ENCODE assay signal across 1 mouse cellular context in genomic region chr17:34285371-34285770, GRCm38 (mm10).
TF ChIP-seq lines count a peak whose summit lies in the region.

No protein-coding gene starts in this region.

TF ChIP-seq in CH12.LX, 34 proteins besides CTCF, POLR2A, EP300 and RAD21 (continued from another document):
- TF ChIP-seq MXI1 (IDR thresholded peaks at IDR 0.05; ENCODE audit: low read depth, low read length) (no peak), MYC (IDR thresholded peaks at IDR 0.05; ENCODE audit: low read depth, low read length) (no peak), HCFC1 (IDR thresholded peaks at IDR 0.05; ENCODE audit: low read depth, low read length) (no peak)
TF ChIP-seq in CH12.LX: peak in this region for 0.
